Mouse (Mus musculus) midbrain, embryonic 14.5 days (tissue): ENCODE measurements around the gene Maml3. TPM values are rescaled to one million over a fixed set of nuclear protein-coding genes. Genes with fewer than 3 reads are reported as not detected.

Source experiments
- ATAC-seq: fragments of 200-750 bp; cut with Nextera tagmentation; 2 replicates; pipeline ENCODE4 v1.8.0; 2017; ENCODE audit warnings: moderate number of reproducible peaks, moderate library complexity; ENCODE audit not compliant: low FRiP score, low TSS enrichment
- DNase-seq: peaks from one replicate; pipeline ENCODE4 v3.0.0-alpha.2; 2015
- H3K27ac ChIP-seq: fragments of 300-500 bp; sonication (generic); replicated peaks from 2 replicates; pipeline ENCODE4 v1.5.1; 2014; ENCODE audit warnings: mild to moderate bottlenecking, low read depth, low read length, moderate library complexity
- H3K27me3 ChIP-seq: fragments of 300-500 bp; sonication (generic); 2 replicates; pipeline ENCODE4 v1.6.1; 2014; ENCODE audit warnings: low read length, control low read depth, mixed read lengths; ENCODE audit not compliant: control insufficient read depth, insufficient read depth
- H3K36me3 ChIP-seq: fragments of 300-500 bp; sonication (generic); 2 replicates; pipeline ENCODE4 v1.6.1; 2014; ENCODE audit warnings: low read length, control low read depth; ENCODE audit not compliant: control insufficient read depth, insufficient read depth
- H3K4me1 ChIP-seq: fragments of 300-500 bp; sonication (generic); 2 replicates; pipeline ENCODE4 v1.6.1; 2014; ENCODE audit warnings: mild to moderate bottlenecking, antibody characterized with exemption, low read length, control low read depth; ENCODE audit not compliant: control insufficient read depth, insufficient read depth
- H3K4me2 ChIP-seq: fragments of 300-500 bp; sonication (generic); 2 replicates; pipeline ENCODE4 v1.6.1; 2014; ENCODE audit warnings: mild to moderate bottlenecking, low read length, moderate library complexity
- H3K4me3 ChIP-seq: fragments of 300-500 bp; sonication (generic); replicated peaks from 2 replicates; pipeline ENCODE4 v1.5.1; 2014; ENCODE audit warnings: low read depth, low read length
- H3K9ac ChIP-seq: fragments of 300-500 bp; sonication (generic); replicated peaks from 2 replicates; pipeline ENCODE4 v1.6.1; 2014; ENCODE audit warnings: mild to moderate bottlenecking, low read length, moderate library complexity
- H3K9me3 ChIP-seq: fragments of 300-500 bp; sonication (generic); 2 replicates; pipeline ENCODE4 v1.6.1; 2016; ENCODE audit warnings: low read length, control low read depth, mixed read lengths; ENCODE audit not compliant: control insufficient read depth
- WGBS: fragments of 180-500 bp; shearing (Covaris S2); extraction: QIAGEN DNeasy Blood & Tissue Kit; methylation state at CpG from one replicate; pipeline ENCODE4 v1.1.7; 2014; 5-methylcytosine and 5-hydroxymethylcytosine counted together
- polyA plus RNA-seq: library from polyadenylated mRNA; unstranded; fragments of >200 nt; fragmentation: Nextera tagmentation; extraction: Ambion mirVana; gene quantifications from 2 replicates; pipeline ENCODE4 v1.2.1, GENCODE M21; 2014

Maml3 gene
- polyA plus RNA-seq, 1 experiment from 2014 or later, result 10.3 TPM

DNA sequence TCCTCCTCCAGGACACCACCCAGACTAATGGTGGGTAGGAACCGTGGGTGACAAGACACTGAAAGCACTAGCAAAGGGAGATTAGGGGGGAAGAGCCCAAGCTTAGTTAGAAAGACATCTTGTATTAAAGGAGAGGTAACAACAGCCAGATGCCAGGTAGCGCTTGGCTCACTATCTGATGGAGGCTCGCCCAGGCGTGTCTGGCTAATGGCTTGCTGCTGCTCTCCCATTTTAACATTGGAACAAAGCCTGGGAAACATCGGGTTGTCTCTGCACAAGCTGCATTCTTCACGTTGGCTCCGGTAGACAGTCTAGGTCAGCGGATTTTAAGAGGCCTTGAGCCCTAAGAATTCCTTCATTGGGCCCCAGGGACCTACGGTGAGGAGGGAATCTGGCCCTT is 10.5 kb upstream of the Maml3 start:
- H3K9me3 ChIP-seq, result no peaks in the 10 kb centered on the region
- no peak overlapping the region for H3K4me3 ChIP-seq
- no peaks in the 10 kb centered on the region for H3K4me1 ChIP-seq
- H3K27me3 ChIP-seq, result no peaks in the 10 kb centered on the region
- no peak overlapping the region for H3K4me2 ChIP-seq
- DNase-seq, result no peak
- H3K9ac ChIP-seq, result no peak overlapping the region
- no peaks in the 10 kb centered on the region for H3K36me3 ChIP-seq
- WGBS, result 73% methylated on average over 9 of the region's 9 CpGs
- H3K27ac ChIP-seq, result no peak overlapping the region
- ATAC-seq, result no peak

GRCm38 (mm10) chr3:52108027-52108426 is 3.2 kb upstream of the Maml3 start:
- ATAC-seq (no peak), DNase-seq (no peak)
- no peaks in the 10 kb centered on the region for H3K9me3 ChIP-seq
- H3K4me3 ChIP-seq, result no peak overlapping the region
- no peak overlapping the region for H3K27ac ChIP-seq
- no peaks in the 10 kb centered on the region for H3K27me3 ChIP-seq
- 0 out of 2 replicates have a peak, but pooled peaks cover 3% of the 10 kb centered on the region for H3K4me1 ChIP-seq
- H3K36me3 ChIP-seq, result no peaks in the 10 kb centered on the region
- no peak overlapping the region for H3K4me2 ChIP-seq
- H3K9ac ChIP-seq, result no peak overlapping the region

DNA sequence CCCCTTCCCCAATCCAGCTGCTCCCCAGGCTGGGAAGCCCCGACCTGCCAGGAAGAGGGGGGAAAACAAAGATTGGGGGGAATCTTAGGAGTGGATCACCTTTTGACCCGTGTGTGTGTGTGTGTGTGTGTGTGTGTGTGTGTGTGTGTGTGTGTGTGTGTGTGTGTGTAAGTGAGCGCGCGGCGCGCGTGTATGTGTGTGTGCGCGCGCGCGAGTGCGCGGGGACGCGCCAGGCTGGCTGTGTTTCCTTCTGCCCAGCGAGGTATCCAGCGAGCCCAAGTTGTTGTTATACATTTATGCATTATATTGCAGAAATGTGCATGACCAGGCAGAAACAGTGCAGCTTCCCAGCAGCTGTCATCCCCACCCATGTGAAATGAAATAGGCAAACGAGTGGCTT is 280 bp upstream of the Maml3 start:
- 0 out of 2 replicates have a peak, but pooled peaks cover 3% of the 10 kb centered on the region for H3K4me1 ChIP-seq
- H3K9me3 ChIP-seq, result no peaks in the 10 kb centered on the region
- peak; percentile 87 for DNase-seq
- H3K27ac ChIP-seq, result peak overlapping the region; percentile 100
- 1% methylated on average over 20 of the region's 20 CpGs for WGBS
- peak overlapping the region; percentile 88 for H3K4me3 ChIP-seq
- H3K27me3 ChIP-seq, result no peaks in the 10 kb centered on the region
- no peak for ATAC-seq
- H3K9ac ChIP-seq, result peak overlapping the region; percentile 92
- peak overlapping the region; percentile 82 for H3K4me2 ChIP-seq
- no peaks in the 10 kb centered on the region for H3K36me3 ChIP-seq

DNA sequence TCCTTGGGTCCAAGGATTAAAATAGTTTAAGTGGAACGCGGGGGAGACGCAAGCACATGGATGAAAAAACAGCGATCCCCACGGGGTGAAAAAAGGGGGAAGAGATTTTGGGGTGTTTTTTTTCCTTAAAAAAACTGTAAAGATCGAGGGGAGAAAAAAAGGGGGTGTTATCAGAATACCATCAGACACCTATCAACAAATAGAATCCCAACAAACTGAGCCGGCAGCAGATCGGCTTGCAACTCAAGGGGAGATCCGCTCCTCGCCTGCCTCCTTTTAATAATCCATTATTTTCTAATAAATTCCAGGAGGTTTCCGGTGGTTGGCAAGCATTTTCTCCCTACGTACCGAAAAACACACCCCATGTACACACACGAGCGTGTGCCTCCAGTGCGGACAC is 668 bp downstream of the Maml3 start:
- Histone ChIP-seq H3K9me3 (no peaks in the 10 kb centered on the region), H3K27me3 (no peaks in the 10 kb centered on the region), H3K36me3 (no peaks in the 10 kb centered on the region), H3K4me3 (peak overlapping the region; percentile 88), H3K4me1 (0 out of 2 replicates have a peak, but pooled peaks cover 3% of the 10 kb centered on the region), H3K4me2 (peak overlapping the region; percentile 82), H3K27ac (peak overlapping the region; percentile 100), H3K9ac (peak overlapping the region; percentile 92)
- DNase-seq, result no peak
- WGBS, result under 1% methylated on average over 16 of the region's 16 CpGs
- no peak for ATAC-seq

- H3K36me3 ChIP-seq, result no peaks in the 10 kb centered on the region
- under 1% methylated on average over 55 of the region's 55 CpGs for WGBS
- 0 out of 2 replicates have a peak, but pooled peaks cover 3% of the 10 kb centered on the region for H3K4me1 ChIP-seq
- peak; percentile 74 for DNase-seq
- H3K9ac ChIP-seq, result peak overlapping the region; percentile 92
- no peak for ATAC-seq
- no peaks in the 10 kb centered on the region for H3K9me3 ChIP-seq
- H3K27me3 ChIP-seq, result no peaks in the 10 kb centered on the region
- H3K4me3 ChIP-seq, result peak overlapping the region; percentile 88
- peak overlapping the region; percentile 82 for H3K4me2 ChIP-seq
- H3K27ac ChIP-seq, result peak overlapping the region; percentile 100
These were observed 1.2 kb downstream of the Maml3 start for GRCm38 (mm10) chr3:52103531-52104181.

DNA sequence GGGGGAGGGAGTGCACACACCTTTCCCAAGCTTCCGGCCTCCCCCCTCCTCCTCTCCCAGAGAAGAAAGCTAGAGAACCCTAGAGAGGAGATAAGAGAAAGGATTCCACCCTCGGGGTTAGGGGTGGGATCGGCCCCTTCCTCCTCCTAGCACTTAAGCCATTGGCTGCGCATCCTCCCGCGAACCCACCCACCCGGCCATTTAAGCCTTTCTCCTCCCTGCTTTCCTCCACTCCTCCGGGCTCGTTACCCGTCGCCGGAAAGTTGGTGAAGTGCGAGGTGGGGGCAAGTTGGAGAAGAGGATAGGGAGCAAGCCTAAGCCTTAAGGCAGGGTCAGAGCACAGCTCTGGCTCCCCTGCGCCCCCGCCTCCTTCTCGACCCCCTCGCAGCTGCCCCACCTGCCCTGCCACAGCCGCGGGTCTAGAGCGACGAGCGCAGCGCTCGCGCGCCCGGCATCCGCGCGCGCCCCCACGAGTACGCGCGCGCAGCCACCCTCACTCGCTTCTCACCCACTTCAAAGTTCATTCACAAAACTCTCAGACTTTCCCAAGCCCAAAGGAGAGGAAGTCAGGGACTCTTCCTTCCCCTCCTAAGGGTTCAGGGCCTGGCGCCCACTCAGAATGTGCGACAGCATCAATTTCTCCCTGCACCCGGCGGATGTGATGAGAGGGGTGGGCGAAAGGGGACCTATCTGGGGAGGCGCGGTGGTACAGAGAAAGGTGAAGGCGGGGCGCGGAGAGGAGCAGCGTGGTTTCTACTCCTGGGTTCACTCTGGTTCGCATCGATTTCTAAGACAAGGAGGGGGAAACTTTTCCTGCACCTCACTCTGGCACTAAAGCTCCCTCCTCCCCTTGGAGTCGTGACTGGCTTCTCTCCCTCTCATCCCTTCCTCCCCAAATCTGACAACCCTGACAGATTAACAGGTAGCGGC is 2.0 kb downstream of the Maml3 start:
- Histone ChIP-seq H3K27me3 (no peaks in the 10 kb centered on the region), H3K36me3 (no peaks in the 10 kb centered on the region), H3K4me3 (peak overlapping the region; percentile 88), H3K9ac (peak overlapping the region; percentile 92), H3K4me1 (0 out of 2 replicates have a peak, but pooled peaks cover 3% of the 10 kb centered on the region), H3K27ac (peak overlapping the region; percentile 100), H3K9me3 (no peaks in the 10 kb centered on the region), H3K4me2 (peak overlapping the region; percentile 82)
- ATAC-seq (peak; percentile 82), DNase-seq (peak; percentile 92)
- under 1% methylated on average over 51 of the region's 52 CpGs for WGBS

DNA sequence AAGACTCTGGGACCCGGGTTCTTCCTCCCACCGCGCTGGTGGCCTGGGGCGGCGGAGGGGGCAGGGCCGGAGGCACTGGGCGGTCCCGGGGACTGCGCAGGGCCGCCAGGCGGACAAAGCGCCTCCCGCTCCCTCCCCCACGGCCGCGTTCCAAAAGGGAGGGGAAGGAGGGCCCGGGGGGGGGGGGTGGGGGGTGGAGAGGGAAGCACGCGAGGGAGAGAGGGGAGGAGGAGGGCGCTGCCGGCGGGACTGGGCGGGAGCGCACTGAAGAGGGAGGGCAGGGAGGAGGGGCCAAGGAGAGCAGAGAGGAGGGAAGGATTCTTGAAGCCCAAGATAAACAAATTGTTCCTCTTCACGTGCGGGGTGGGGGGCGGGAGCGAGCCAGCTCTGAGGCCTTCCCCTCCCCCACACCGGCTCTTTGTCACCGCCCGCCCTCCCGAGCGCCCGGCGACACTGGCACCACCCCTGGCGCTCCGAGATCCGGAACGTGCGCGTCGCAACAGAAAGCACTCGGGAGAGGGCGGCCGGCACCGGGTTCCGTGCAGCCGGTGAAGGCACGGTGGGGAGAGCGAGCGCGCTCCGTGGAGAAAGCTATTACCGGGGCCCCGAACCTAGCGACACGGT is 2.8 kb downstream of the Maml3 start:
- H3K27me3 ChIP-seq, result no peaks in the 10 kb centered on the region
- peak overlapping the region; percentile 100 for H3K27ac ChIP-seq
- H3K9ac ChIP-seq, result peak overlapping the region; percentile 92
- 0% methylated on average over 40 of the region's 57 CpGs for WGBS
- peak; percentile 87 for ATAC-seq
- H3K4me3 ChIP-seq, result peak overlapping the region; percentile 88
- H3K9me3 ChIP-seq, result no peaks in the 10 kb centered on the region
- 0 out of 2 replicates have a peak, but pooled peaks cover 3% of the 10 kb centered on the region for H3K4me1 ChIP-seq
- peak; percentile 93 for DNase-seq
- H3K36me3 ChIP-seq, result no peaks in the 10 kb centered on the region
- peak overlapping the region; percentile 82 for H3K4me2 ChIP-seq

GRCm38 (mm10) chr3:52101401-52101976 is 3.4 kb downstream of the Maml3 start:
- H3K4me1 ChIP-seq, result 0 out of 2 replicates have a peak, but pooled peaks cover 3% of the 10 kb centered on the region
- peak overlapping the region; percentile 88 for H3K4me3 ChIP-seq
- H3K9ac ChIP-seq, result peak overlapping the region; percentile 92
- H3K9me3 ChIP-seq, result no peaks in the 10 kb centered on the region
- peak overlapping the region; percentile 82 for H3K4me2 ChIP-seq
- no peaks in the 10 kb centered on the region for H3K27me3 ChIP-seq
- H3K27ac ChIP-seq, result peak overlapping the region; percentile 100
- ATAC-seq (peak; percentile 47), DNase-seq (no peak)
- H3K36me3 ChIP-seq, result no peaks in the 10 kb centered on the region
- WGBS, result 2% methylated on average over 14 of the region's 14 CpGs
